Mouse (Mus musculus) MEL (cell line): ENCODE results near the gene Lrrc74b. TPM values are rescaled to one million over a fixed set of nuclear protein-coding genes. Genes with fewer than 3 reads are reported as not detected.

Experiments used
- DNase-seq: peaks from one replicate; pipeline ENCODE4 v3.0.0; 2011; ENCODE audit warnings: low read depth, low spot score
- H3K27ac ChIP-seq: 2 replicates; pipeline ENCODE4 v1.5.1; 2012; ENCODE audit warnings: low read depth, mild to moderate bottlenecking, control low read depth, low read length, moderate library complexity; ENCODE audit not compliant: control insufficient read depth
- H3K27me3 ChIP-seq, 2 experiments: fragments of 150-350 bp in 1 of 2; sonication (generic) in 1 of 2; 2 replicates each; pipeline ENCODE4 v1.6.1; 2012; ENCODE audit warnings: low read length in 2 of 2, mild to moderate bottlenecking in 2 of 2, improper control_type of control experiment in 1 of 2, moderate library complexity in 1 of 2; ENCODE audit not compliant: insufficient read depth in 2 of 2, control insufficient read depth in 1 of 2
- H3K36me3 ChIP-seq, 2 experiments: 2 replicates each; pipeline ENCODE4 v1.6.1; 2012 to 2014; ENCODE audit warnings: low read length in 2 of 2, improper control_type of control experiment in 1 of 2, inconsistent platforms in 1 of 2, mild to moderate bottlenecking in 1 of 2; ENCODE audit not compliant: insufficient read depth in 2 of 2, control insufficient read depth in 1 of 2
- H3K4me1 ChIP-seq, 2 experiments: fragments of 150-350 bp in 1 of 2; sonication (generic) in 1 of 2; 2 replicates each; pipeline ENCODE4 v1.6.1; 2012; ENCODE audit warnings: low read length in 2 of 2, improper control_type of control experiment in 1 of 2, mild to moderate bottlenecking in 1 of 2; ENCODE audit not compliant: insufficient read depth in 2 of 2, control insufficient read depth in 1 of 2
- H3K4me3 ChIP-seq, 2 experiments: fragments of 150-350 bp in 1 of 2; sonication (generic) in 1 of 2; 2 replicates each; pipeline ENCODE4 v1.5.1; 2012; ENCODE audit warnings: low read depth in 2 of 2, low read length in 2 of 2, mild to moderate bottlenecking in 2 of 2, moderate library complexity in 2 of 2, control low read depth in 1 of 2, improper control_type of control experiment in 1 of 2; ENCODE audit not compliant: control insufficient read depth in 1 of 2, insufficient read depth in 1 of 2
- H3K79me2 ChIP-seq: 2 replicates; pipeline ENCODE4 v1.6.1; 2012; ENCODE audit warnings: mild to moderate bottlenecking, low read length, moderate library complexity; ENCODE audit not compliant: control insufficient read depth, poor library complexity, insufficient read depth
- H3K9ac ChIP-seq: 2 replicates; pipeline ENCODE4 v1.6.1; 2012; ENCODE audit warnings: low read depth, mild to moderate bottlenecking, control low read depth, low read length, moderate library complexity; ENCODE audit not compliant: control insufficient read depth, poor library complexity, severe bottlenecking
- H3K9me3 ChIP-seq: fragments of 150-350 bp; sonication (generic); replicated peaks from 2 replicates; pipeline ENCODE4 v1.6.1; 2012; ENCODE audit warnings: mild to moderate bottlenecking, low read length, improper control_type of control experiment, moderate library complexity; ENCODE audit not compliant: insufficient read depth
- BHLHE40 ChIP-seq: IDR thresholded peaks from 2 replicates; pipeline ENCODE4 v1.6.1; 2012; ENCODE audit warnings: low read depth, mild to moderate bottlenecking, inconsistent platforms, low read length, improper control_type of control experiment, borderline replicate concordance
- CHD1 ChIP-seq: IDR thresholded peaks from 2 replicates; pipeline ENCODE4 v1.6.1; 2012; ENCODE audit warnings: low read depth, mild to moderate bottlenecking, inconsistent platforms, low read length, improper control_type of control experiment
- CHD2 ChIP-seq: IDR thresholded peaks from 2 replicates; pipeline ENCODE4 v1.6.1; 2011; ENCODE audit warnings: low read length, improper control_type of control experiment
- CTCF ChIP-seq, 3 experiments: IDR thresholded peaks in 2 of 3; conservative IDR thresholded peaks in 1 of 3; 2 replicates each; pipeline ENCODE4 v1.5.1; 2011 to 2012; ENCODE audit warnings: low read length in 3 of 3, low read depth in 2 of 3, mild to moderate bottlenecking in 2 of 3, improper control_type of control experiment in 1 of 3, inconsistent platforms in 1 of 3, mixed read lengths in 1 of 3, moderate library complexity in 1 of 3; ENCODE audit not compliant: control insufficient read depth in 1 of 3, insufficient read depth in 1 of 3, poor library complexity in 1 of 3, severe bottlenecking in 1 of 3
- EP300 ChIP-seq, 2 experiments: IDR thresholded peaks; 2 replicates each; pipeline ENCODE4 v1.6.1; 2011; ENCODE audit warnings: improper control_type of control experiment in 2 of 2, low read length in 2 of 2, low read depth in 1 of 2, mild to moderate bottlenecking in 1 of 2
- GABPA ChIP-seq: IDR thresholded peaks from 2 replicates; pipeline ENCODE4 v1.6.1; 2012; ENCODE audit warnings: low read depth, mild to moderate bottlenecking, inconsistent platforms, low read length, improper control_type of control experiment, moderate library complexity
- KAT2A ChIP-seq: conservative IDR thresholded peaks from 2 replicates; pipeline ENCODE4 v1.6.1; 2012; ENCODE audit warnings: low read depth, low read length, improper control_type of control experiment, inconsistent platforms
- MAFK ChIP-seq: IDR thresholded peaks from 2 replicates; pipeline ENCODE4 v1.6.1; 2011; ENCODE audit warnings: low read depth, mild to moderate bottlenecking, low read length, improper control_type of control experiment, borderline replicate concordance
- MAX ChIP-seq: IDR thresholded peaks from 2 replicates; pipeline ENCODE4 v1.6.1; 2011; ENCODE audit warnings: low read length, improper control_type of control experiment
- MEF2A ChIP-seq: IDR thresholded peaks from 2 replicates; pipeline ENCODE4 v1.6.1; 2014; ENCODE audit warnings: low read depth, mild to moderate bottlenecking, inconsistent platforms, low read length, improper control_type of control experiment; ENCODE audit not compliant: poor library complexity, insufficient replicate concordance, severe bottlenecking; ENCODE audit errors: extremely low read depth
- MYC ChIP-seq: IDR thresholded peaks from 2 replicates; pipeline ENCODE4 v1.6.1; 2011; ENCODE audit warnings: low read depth, mild to moderate bottlenecking, low read length, improper control_type of control experiment, moderate library complexity
- NRF1 ChIP-seq: IDR thresholded peaks from 2 replicates; pipeline ENCODE4 v1.6.1; 2014; ENCODE audit warnings: low read depth, mild to moderate bottlenecking, inconsistent platforms, low read length, improper control_type of control experiment, moderate library complexity; ENCODE audit not compliant: poor library complexity, insufficient read depth, severe bottlenecking
- POLR2A ChIP-seq, 2 experiments: IDR thresholded peaks; 2 replicates each; pipeline ENCODE4 v1.6.1; 2011 to 2012; ENCODE audit warnings: low read length in 2 of 2, mild to moderate bottlenecking in 2 of 2, control low read depth in 1 of 2, improper control_type of control experiment in 1 of 2, low read depth in 1 of 2, moderate library complexity in 1 of 2; ENCODE audit not compliant: control insufficient read depth in 1 of 2, insufficient read depth in 1 of 2, poor library complexity in 1 of 2
- POLR2AphosphoS2 ChIP-seq: IDR thresholded peaks from 2 replicates; pipeline ENCODE4 v1.6.1; 2011; ENCODE audit warnings: low read length, improper control_type of control experiment
- RAD21 ChIP-seq: IDR thresholded peaks from 2 replicates; pipeline ENCODE4 v1.6.1; 2011; ENCODE audit warnings: mild to moderate bottlenecking, low read depth, low read length, improper control_type of control experiment
- SMC3 ChIP-seq: IDR thresholded peaks from 2 replicates; pipeline ENCODE4 v1.6.1; 2011; ENCODE audit warnings: low read depth, low read length, improper control_type of control experiment
- TBP ChIP-seq: IDR thresholded peaks from 2 replicates; pipeline ENCODE4 v1.8.0; 2011; ENCODE audit warnings: low read depth, low read length, improper control_type of control experiment
- TCF12 ChIP-seq: IDR thresholded peaks from 2 replicates; pipeline ENCODE4 v1.6.1; 2014; ENCODE audit warnings: low read depth, mild to moderate bottlenecking, inconsistent platforms, low read length, improper control_type of control experiment, moderate library complexity
- UBTF ChIP-seq: IDR thresholded peaks from 2 replicates; pipeline ENCODE4 v1.6.1; 2012; ENCODE audit warnings: low read depth, mild to moderate bottlenecking, inconsistent platforms, low read length, improper control_type of control experiment, moderate library complexity, borderline replicate concordance; ENCODE audit not compliant: insufficient read depth
- USF1 ChIP-seq: IDR thresholded peaks from 2 replicates; pipeline ENCODE4 v1.6.1; 2014; ENCODE audit warnings: low read depth, mild to moderate bottlenecking, inconsistent platforms, low read length, improper control_type of control experiment, moderate library complexity
- ZC3H11A ChIP-seq: IDR thresholded peaks from 2 replicates; pipeline ENCODE4 v1.6.1; 2012; ENCODE audit warnings: low read depth, mild to moderate bottlenecking, inconsistent platforms, low read length, improper control_type of control experiment
- ZKSCAN1 ChIP-seq: IDR thresholded peaks from 2 replicates; pipeline ENCODE4 v1.6.1; 2012; ENCODE audit warnings: low read depth, mild to moderate bottlenecking, inconsistent platforms, low read length, improper control_type of control experiment, moderate library complexity
- ZNF384 ChIP-seq: IDR thresholded peaks from 2 replicates; pipeline ENCODE4 v1.6.1; 2012; ENCODE audit warnings: low read depth, mild to moderate bottlenecking, inconsistent platforms, low read length, improper control_type of control experiment
- polyA plus RNA-seq, 2 experiments: library from polyadenylated mRNA; stranded (reverse) in 1 of 2; unstranded in 1 of 2; fragments of >175 nt in 1 of 2; fragments of >200 nt in 1 of 2; gene quantifications; 2 replicates each; pipeline versions ENCODE4 v1.2.1 to v1.2.4; 2012; ENCODE audit warnings: low replicate concordance in 2 of 2, low read depth in 1 of 2; ENCODE audit not compliant: insufficient read length in 2 of 2, insufficient read depth in 1 of 2, missing spikeins in 1 of 2
- total RNA-seq: library from RNA; depleted of rRNA; stranded (reverse); fragments of 300-350 nt; gene quantifications from 2 replicates; pipeline ENCODE4 v1.2.3, GENCODE M21; 2012

The Lrrc74b gene
- total and polyA plus RNA-seq, 3 experiments: 0.10 to 0.12 TPM; not detected in 1

DNA sequence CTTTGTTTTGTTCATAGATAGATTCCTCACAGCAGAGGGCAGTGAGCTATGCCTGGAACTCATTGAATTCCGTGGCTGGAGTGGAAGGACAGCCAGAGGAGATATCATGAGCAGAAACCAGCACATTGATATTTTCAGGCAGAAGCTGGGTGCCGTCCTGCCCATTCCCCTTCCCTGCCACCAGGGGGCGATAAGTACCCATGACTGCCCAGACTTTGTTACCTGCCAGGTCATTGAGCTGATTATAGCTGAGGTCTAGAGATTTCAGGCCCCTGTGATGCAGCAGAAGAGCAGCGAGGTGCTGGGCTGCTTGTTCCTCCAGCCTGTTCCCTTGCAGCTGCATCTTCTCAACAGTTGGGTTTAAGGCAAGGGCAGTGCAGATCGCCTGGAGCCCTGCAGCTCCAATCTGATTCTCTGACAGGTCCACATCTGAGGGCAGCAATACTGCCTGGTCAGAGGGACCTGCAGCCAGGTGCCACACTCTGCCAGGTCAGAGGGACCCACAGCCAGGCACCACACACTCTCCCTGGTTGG, 3.0 kb downstream of the Lrrc74b start:
- Histone ChIP-seq H3K27me3 (peaks cover 0 to 3% of the 10 kb centered on the region in 2 experiments; a peak in 1 of 4 replicates), H3K27ac (no peak overlapping the region), H3K4me1 (peaks cover 6 to 30% of the 10 kb centered on the region in 2 experiments), H3K9ac (peak overlapping the region; percentile 6; the same call in 1 of the 2 replicates), H3K9me3 (no peaks in the 10 kb centered on the region), H3K4me3 (peak overlapping the region in 1 of 2 experiments; percentile 38; a peak in 1 of 4 replicates), H3K79me2 (no peaks in the 10 kb centered on the region), H3K36me3 (peaks cover 0 to 10% of the 10 kb centered on the region in 2 experiments; a peak in 2 of 4 replicates)
- no peak for TF ChIP-seq CHD2
- TF ChIP-seq MAFK: no peak
- no peak for TF ChIP-seq GABPA
- TF ChIP-seq SMC3: peak; percentile 95
- TF ChIP-seq CTCF (IDR thresholded peaks at IDR 0.05 in 2 of 3, conservative IDR thresholded peaks at IDR 0.05 in 1 of 3; ENCODE audit: control insufficient read depth in 1 of 3, insufficient read depth in 1 of 3, low read depth in 2 of 3, low read length in 3 of 3, poor library complexity in 1 of 3, severe bottlenecking in 1 of 3): peak; percentile 97 to 99 (median 97)
- peak; percentile 77 for TF ChIP-seq ZC3H11A
- TF ChIP-seq RAD21: peak; percentile 94
- no peak for TF ChIP-seq MYC
- TF ChIP-seq POLR2A (IDR thresholded peaks at IDR 0.05; ENCODE audit: control insufficient read depth in 1 of 2, insufficient read depth in 1 of 2, low read depth in 1 of 2, low read length in 2 of 2, poor library complexity in 1 of 2): no peak
- peak; percentile 77 for DNase-seq

DNA sequence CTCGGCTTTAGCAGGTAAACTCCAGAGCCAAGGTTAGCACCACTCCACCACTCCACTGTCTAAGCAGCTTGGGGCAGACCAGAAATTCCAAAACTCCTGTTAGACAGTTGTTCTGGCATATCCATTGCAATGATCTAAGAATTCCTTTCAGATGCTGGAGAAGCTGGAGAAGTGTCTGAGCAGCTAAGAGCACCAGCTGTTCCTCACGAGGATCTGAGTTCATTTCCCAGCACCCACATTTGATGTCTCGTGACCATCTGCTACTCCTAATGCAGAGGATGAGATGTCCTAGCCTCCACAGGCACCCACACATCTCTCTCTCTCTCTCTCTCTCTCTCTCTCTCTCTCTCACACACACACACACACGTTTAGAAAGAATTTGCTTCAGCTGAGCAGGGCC, 4.1 kb downstream of the Lrrc74b start:
- no peaks in the 10 kb centered on the region for H3K27me3 ChIP-seq
- TF ChIP-seq SMC3 (no peak), UBTF (no peak), POLR2A (IDR thresholded peaks at IDR 0.05; ENCODE audit: control insufficient read depth in 1 of 2, insufficient read depth in 1 of 2, low read depth in 1 of 2, low read length in 2 of 2, poor library complexity in 1 of 2) (no peak)
- DNase-seq: no peak
- H3K4me3 ChIP-seq: no peak overlapping the region
- peaks cover 6 to 30% of the 10 kb centered on the region in 2 experiments for H3K4me1 ChIP-seq
- H3K9ac ChIP-seq: no peak overlapping the region
- no peaks in the 10 kb centered on the region for H3K79me2 ChIP-seq
- no peaks in the 10 kb centered on the region for H3K9me3 ChIP-seq
- peaks cover 0 to 10% of the 10 kb centered on the region in 2 experiments; a peak in 2 of 4 replicates for H3K36me3 ChIP-seq
- no peak overlapping the region for H3K27ac ChIP-seq

DNA sequence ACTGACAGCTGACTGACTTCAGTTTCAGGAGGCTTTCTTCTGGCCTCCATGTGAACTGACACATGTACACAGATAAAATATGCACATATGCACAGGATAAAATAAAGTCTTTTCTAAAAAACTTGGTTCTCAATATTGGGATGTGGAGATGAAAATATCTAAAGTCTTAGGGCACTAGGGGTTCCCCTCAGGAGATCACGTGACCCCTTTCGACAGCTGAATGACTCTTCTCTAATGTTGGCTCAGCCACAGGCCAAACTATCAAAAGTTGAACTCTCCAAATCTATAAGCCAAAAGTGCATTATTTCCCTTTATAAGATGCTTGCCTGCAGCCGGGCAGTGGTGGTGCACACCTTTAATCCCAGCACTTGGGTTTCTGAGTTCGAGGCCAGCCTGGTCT, 4.9 kb downstream of the Lrrc74b start:
- Histone ChIP-seq H3K27me3 (no peaks in the 10 kb centered on the region), H3K79me2 (no peaks in the 10 kb centered on the region), H3K27ac (no peak overlapping the region), H3K36me3 (peaks cover 0 to 10% of the 10 kb centered on the region in 2 experiments; a peak in 2 of 4 replicates), H3K9me3 (no peaks in the 10 kb centered on the region), H3K9ac (no peak overlapping the region), H3K4me3 (no peak overlapping the region), H3K4me1 (peaks cover 6 to 30% of the 10 kb centered on the region in 2 experiments)
- peak; percentile 15 for DNase-seq
- no peak for TF ChIP-seq MAFK
- TF ChIP-seq POLR2AphosphoS2: no peak
- TF ChIP-seq TBP: no peak
- no peak for TF ChIP-seq ZKSCAN1
- TF ChIP-seq TCF12: no peak
- 0 out of 2 replicates have a peak, but pooled peaks have one; percentile 9 for TF ChIP-seq BHLHE40
- no peak for TF ChIP-seq CHD1
- no peak for TF ChIP-seq NRF1
- TF ChIP-seq POLR2A (IDR thresholded peaks at IDR 0.05; ENCODE audit: control insufficient read depth in 1 of 2, insufficient read depth in 1 of 2, low read depth in 1 of 2, low read length in 2 of 2, poor library complexity in 1 of 2): no peak
- no peak for TF ChIP-seq MAX
- TF ChIP-seq USF1: peak; percentile 85
- no peak for TF ChIP-seq SMC3
- no peak for TF ChIP-seq ZNF384
- no peak for TF ChIP-seq EP300 (IDR thresholded peaks at IDR 0.05; ENCODE audit: low read depth in 1 of 2, low read length in 2 of 2)
- no peak for TF ChIP-seq KAT2A
- TF ChIP-seq CHD2: no peak
- no peak for TF ChIP-seq MEF2A
